Mouse (Mus musculus) megakaryocyte progenitor cell, adult 5-6 weeks (primary cell): ENCODE data around the gene Mcur1. TPM values are rescaled to one million over a fixed set of nuclear protein-coding genes. Genes with fewer than 3 reads are reported as not detected.

Source experiments
- ATAC-seq: replicated peaks from 2 replicates; pipeline ENCODE4 v1.8.0; 2016; ENCODE audit warnings: mild to moderate bottlenecking, moderate TSS enrichment, inconsistent platforms; ENCODE audit not compliant: poor library complexity
- total RNA-seq, 2 experiments: library from RNA; stranded (forward) in 1 of 2; stranded (reverse) in 1 of 2; fragments of 157-497, 149-512 nt in 1 of 2; fragments of 200-1000 nt in 1 of 2; gene quantifications; 2 replicates each; pipeline versions ENCODE4 v1.2.3 to v1.2.4; 2015 to 2017

Mcur1 gene
- total RNA-seq (2015) = 16.0 and 18.8 TPM in 2 replicates
- 13.7 and 13.8 TPM in 2 replicates for total RNA-seq (2017)

GRCm38 (mm10) chr13:43559711-43560457 lies at the start of gene Mcur1:
Gene Mcur1, minus strand, starts transcription at chr13:43560191.
- peak; percentile 97 for ATAC-seq

- no peak for ATAC-seq
Observed at GRCm38 (mm10) chr13:43608854-43609253, 48.9 kb upstream of the Mcur1 start.

- no peak for ATAC-seq
Observed at GRCm38 (mm10) chr13:43603042-43603441, 43.1 kb upstream of the Mcur1 start.

GRCm38 (mm10) chr13:43602440-43602839 lies 42.4 kb upstream of the Mcur1 start:
- ATAC-seq = no peak

- 0 out of 2 replicates have a peak, but pooled peaks have one; percentile 17 for ATAC-seq
Observed at GRCm38 (mm10) chr13:43600967-43601366, 41.0 kb upstream of the Mcur1 start.

GRCm38 (mm10) chr13:43595896-43596295 lies 35.9 kb upstream of the Mcur1 start:
- ATAC-seq = peak; percentile 92

- no peak for ATAC-seq
Observed at GRCm38 (mm10) chr13:43592681-43593068, 32.7 kb upstream of the Mcur1 start.

- no peak for ATAC-seq
Observed at GRCm38 (mm10) chr13:43591828-43592680, 32.1 kb upstream of the Mcur1 start.

GRCm38 (mm10) chr13:43587844-43588840 lies 28.2 kb upstream of the Mcur1 start:
- no peak for ATAC-seq

GRCm38 (mm10) chr13:43586966-43587365 lies 27.0 kb upstream of the Mcur1 start:
- ATAC-seq = no peak

- ATAC-seq = no peak
Observed at GRCm38 (mm10) chr13:43585335-43585734, 25.3 kb upstream of the Mcur1 start.

- ATAC-seq = no peak
Observed at GRCm38 (mm10) chr13:43583504-43583903, 23.5 kb upstream of the Mcur1 start.

GRCm38 (mm10) chr13:43582961-43583360 lies 23.0 kb upstream of the Mcur1 start:
- no peak for ATAC-seq

- no peak for ATAC-seq
Observed at GRCm38 (mm10) chr13:43580661-43581060, 20.7 kb upstream of the Mcur1 start.

GRCm38 (mm10) chr13:43579740-43580139 lies 19.7 kb upstream of the Mcur1 start:
- peak; percentile 83 for ATAC-seq

GRCm38 (mm10) chr13:43577766-43578165 lies 17.8 kb upstream of the Mcur1 start:
- no peak for ATAC-seq

GRCm38 (mm10) chr13:43577254-43577653 lies 17.3 kb upstream of the Mcur1 start:
- ATAC-seq = peak; percentile 63; the same call in 1 of the 2 replicates

- no peak for ATAC-seq
Observed at GRCm38 (mm10) chr13:43575431-43575830, 15.4 kb upstream of the Mcur1 start.

- ATAC-seq = no peak
Observed at GRCm38 (mm10) chr13:43573979-43574378, 14.0 kb upstream of the Mcur1 start.

GRCm38 (mm10) chr13:43567141-43567891 lies 7.3 kb upstream of the Mcur1 start:
- no peak for ATAC-seq
